Mouse (Mus musculus) testis, adult 2 months (tissue): ENCODE measurements at regions not wholly inside any gene's neighbourhood (a gene's known extent, or its start where the extent isn't known, plus 50 kb on each side); places are given as distances from the start of the nearest gene placed in this dataset.

ENCODE experiments used
- CTCF ChIP-seq: fragments of 200-500 bp; IDR thresholded peaks from 2 replicates; pipeline ENCODE4 v1.5.1; 2012; ENCODE audit warnings: low read depth, mild to moderate bottlenecking, inconsistent platforms, low read length, moderate library complexity; ENCODE audit not compliant: control insufficient read depth, insufficient read depth, insufficient replicate concordance
- POLR2A ChIP-seq: fragments of 200-500 bp; IDR thresholded peaks from 2 replicates; pipeline ENCODE4 v1.6.1; 2012; ENCODE audit warnings: low read depth, mild to moderate bottlenecking, inconsistent platforms, low read length, moderate library complexity; ENCODE audit not compliant: control insufficient read depth

DNA sequence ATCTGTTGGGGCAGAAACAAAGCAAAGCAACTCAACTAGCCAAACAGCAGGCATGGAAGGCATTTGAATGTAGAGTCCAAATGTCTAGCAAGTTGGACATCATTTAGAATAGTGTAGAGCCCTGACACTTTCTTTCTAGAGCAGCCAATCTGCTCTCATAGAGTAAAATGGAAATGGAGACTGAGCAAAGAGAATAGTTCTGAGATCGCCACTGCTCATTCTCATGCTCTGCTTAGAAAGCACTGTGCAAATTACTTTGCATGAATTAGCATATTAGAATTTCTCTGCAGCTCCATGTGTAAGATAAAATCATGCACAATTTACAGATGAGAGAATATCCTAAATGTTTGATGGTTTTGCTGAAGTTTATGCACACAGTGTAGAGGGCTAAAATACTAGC, 393.4 kb downstream of the Gm16223 start:
- TF ChIP-seq CTCF (no peak), POLR2A (no peak)
